In genomic region chr1:121004535-121004934, GRCm38 (mm10) we compare ENCODE assay signal across 13 mouse cellular contexts.
"Had no signal": no experiment of that assay in that cellular context is flagged by ENCODE, and none has a peak within 500 bp of the region (broad histone marks: within the 10 kb centered on the region; RNA-seq: fewer than 3 reads in every experiment).

No protein-coding gene starts in this region.

- DNase-seq: gastrocnemius, adult 2 months; gastrocnemius, postnatal 10 days; gastrocnemius, postnatal 25 days; kidney, adult 18-20 months; kidney, adult 8-10 months; kidney, postnatal 10 days; kidney, postnatal 25 days; kidney, postnatal 4 days; liver had no signal

- ATAC-seq: hindbrain, embryonic 16.5 days; inflammation-experienced regulatory T-cells, adult 6 months; intestine, embryonic 15.5 days; intestine, postnatal 0 days had no signal
